Mouse (Mus musculus): ENCODE results near the gene Ripor2. TPM values are rescaled to one million over a fixed set of nuclear protein-coding genes. Genes with fewer than 3 reads are reported as not detected.

Gene Ripor2
- polyA plus RNA-seq, 1 experiment: 1.5 TPM

DNA sequence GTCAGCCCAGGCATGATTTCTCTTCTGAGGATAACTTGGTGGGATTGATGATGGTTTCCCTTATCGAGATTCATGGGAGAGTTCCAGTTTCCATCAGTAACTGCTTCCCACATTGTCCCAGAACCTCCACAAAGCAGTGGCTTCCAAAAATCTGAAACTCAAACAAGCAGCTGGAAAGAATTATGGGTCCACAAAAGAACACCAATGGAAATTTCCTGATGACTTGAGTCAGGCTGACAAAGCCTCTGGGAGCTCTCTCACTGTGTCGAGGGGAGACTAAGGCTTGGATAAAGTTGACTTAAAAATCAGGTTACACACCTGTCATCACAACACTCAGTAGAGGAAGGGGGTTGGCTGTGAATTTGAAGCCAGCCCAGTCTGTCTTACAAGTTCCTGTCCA, 67.1 kb downstream of the Ripor2 start:
- no peaks in the 10 kb centered on the region for H3K27me3 ChIP-seq (ENCODE audit: control insufficient read depth, insufficient read depth, low read length, poor library complexity, severe bottlenecking)
- TF ChIP-seq EP300 (IDR thresholded peaks at IDR 0.05; ENCODE audit: insufficient read depth, low read depth, low read length) (no peak), CTCF (IDR thresholded peaks at IDR 0.05; ENCODE audit: low read depth, low read length) (no peak), POLR2A (IDR thresholded peaks at IDR 0.05; ENCODE audit: insufficient read depth, low read length) (no peak)

DNA sequence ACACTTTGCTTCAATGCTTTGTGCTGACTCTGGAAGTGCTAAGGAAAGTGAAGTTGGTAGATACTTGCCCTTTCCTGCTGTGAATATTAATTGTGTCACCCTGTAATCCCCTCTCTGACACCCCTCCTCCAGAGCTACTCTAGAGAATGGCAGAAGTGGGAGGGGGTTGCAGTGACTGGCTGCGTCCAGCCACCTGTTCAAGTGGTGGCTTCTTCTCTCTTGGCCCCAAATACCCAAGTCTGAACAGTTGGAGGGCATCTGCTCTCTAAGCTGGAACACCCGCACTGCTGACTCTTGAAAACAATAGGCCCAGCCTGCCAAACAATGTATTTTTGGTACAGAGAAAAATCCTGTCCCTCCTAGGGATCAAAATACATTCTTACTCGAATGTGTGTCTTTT, 69.0 kb downstream of the Ripor2 start:
- Histone ChIP-seq H3K36me3 (ENCODE audit: control insufficient read depth, insufficient read depth, low read length, poor library complexity, severe bottlenecking) (no peaks in the 10 kb centered on the region), H3K9me3 (replicated peaks; ENCODE audit: control insufficient read depth, insufficient read depth, low read length, poor library complexity, severe bottlenecking) (no peaks in the 10 kb centered on the region), H3K27ac (ENCODE audit: insufficient read depth, low read length) (no peak overlapping the region), H3K4me1 (ENCODE audit: control insufficient read depth, insufficient read depth, low read length) (no peaks in the 10 kb centered on the region), H3K4me3 (ENCODE audit: low read depth, low read length) (no peak overlapping the region), H3K9ac (ENCODE audit: low read depth, poor library complexity, severe bottlenecking) (no peak overlapping the region), H3K27me3 (ENCODE audit: control insufficient read depth, insufficient read depth, low read length, poor library complexity, severe bottlenecking) (no peaks in the 10 kb centered on the region)
- no peak for TF ChIP-seq EP300 (IDR thresholded peaks at IDR 0.05; ENCODE audit: insufficient read depth, low read depth, low read length)
- no peak for TF ChIP-seq CTCF (IDR thresholded peaks at IDR 0.05; ENCODE audit: low read depth, low read length)
- TF ChIP-seq POLR2A (IDR thresholded peaks at IDR 0.05; ENCODE audit: insufficient read depth, low read length): no peak

More for the DNA sequence above, 67.1 kb downstream of the Ripor2 start:
- no peaks in the 10 kb centered on the region for H3K36me3 ChIP-seq (ENCODE audit: control insufficient read depth, insufficient read depth, low read length, poor library complexity, severe bottlenecking)
- no peak overlapping the region for H3K9ac ChIP-seq (ENCODE audit: low read depth, poor library complexity, severe bottlenecking)
- no peak overlapping the region for H3K4me3 ChIP-seq (ENCODE audit: low read depth, low read length)
- H3K9me3 ChIP-seq (replicated peaks; ENCODE audit: control insufficient read depth, insufficient read depth, low read length, poor library complexity, severe bottlenecking): no peaks in the 10 kb centered on the region
- H3K4me1 ChIP-seq (ENCODE audit: control insufficient read depth, insufficient read depth, low read length): no peaks in the 10 kb centered on the region
- H3K27ac ChIP-seq (ENCODE audit: insufficient read depth, low read length): no peak overlapping the region

DNA sequence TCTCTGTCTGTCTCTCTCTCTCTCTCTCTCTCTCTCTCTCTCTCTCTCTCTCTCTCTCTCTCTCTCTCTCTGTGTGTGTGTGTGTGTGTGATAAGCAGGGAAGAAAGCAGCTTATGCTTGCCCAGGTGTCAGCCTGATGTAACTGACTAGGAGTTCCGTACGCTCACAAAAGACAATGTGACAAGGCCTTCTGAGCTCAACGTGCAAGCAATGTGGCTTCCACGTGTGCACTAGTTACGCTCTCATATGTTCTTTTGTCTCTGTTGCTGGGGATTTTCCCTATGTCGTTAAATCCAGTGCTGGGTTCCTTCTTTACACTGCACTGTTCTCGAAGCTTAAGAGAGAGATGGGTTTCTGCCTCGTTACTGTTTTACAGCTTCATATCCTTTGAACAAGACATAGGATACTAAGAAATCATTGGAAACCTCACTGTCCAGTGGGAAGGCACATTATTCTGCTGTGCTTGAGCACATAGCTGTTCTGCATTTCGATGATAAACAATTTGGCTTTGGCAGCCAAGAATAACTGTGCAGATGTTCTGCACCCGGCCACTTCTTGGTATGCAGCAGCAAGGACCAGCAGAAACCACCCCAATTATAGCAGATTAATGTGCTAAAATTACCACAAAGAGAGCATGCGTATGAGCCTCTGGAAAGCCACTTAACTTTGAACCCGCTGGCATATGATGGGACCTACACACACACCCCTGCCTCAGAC, 73.1 kb downstream of the Ripor2 start:
- H3K27ac ChIP-seq (ENCODE audit: insufficient read depth, low read length): no peak overlapping the region
- no peaks in the 10 kb centered on the region for H3K4me1 ChIP-seq (ENCODE audit: control insufficient read depth, insufficient read depth, low read length)
- no peak for TF ChIP-seq CTCF (IDR thresholded peaks at IDR 0.05; ENCODE audit: low read depth, low read length)
- no peak for TF ChIP-seq EP300 (IDR thresholded peaks at IDR 0.05; ENCODE audit: insufficient read depth, low read depth, low read length)
- no peak for TF ChIP-seq POLR2A (IDR thresholded peaks at IDR 0.05; ENCODE audit: insufficient read depth, low read length)
- no peaks in the 10 kb centered on the region for H3K9me3 ChIP-seq (replicated peaks; ENCODE audit: control insufficient read depth, insufficient read depth, low read length, poor library complexity, severe bottlenecking)
- H3K27me3 ChIP-seq (ENCODE audit: control insufficient read depth, insufficient read depth, low read length, poor library complexity, severe bottlenecking): no peaks in the 10 kb centered on the region
- H3K9ac ChIP-seq (ENCODE audit: low read depth, poor library complexity, severe bottlenecking): no peak overlapping the region
- H3K4me3 ChIP-seq (ENCODE audit: low read depth, low read length): no peak overlapping the region
- H3K36me3 ChIP-seq (ENCODE audit: control insufficient read depth, insufficient read depth, low read length, poor library complexity, severe bottlenecking): no peaks in the 10 kb centered on the region

DNA sequence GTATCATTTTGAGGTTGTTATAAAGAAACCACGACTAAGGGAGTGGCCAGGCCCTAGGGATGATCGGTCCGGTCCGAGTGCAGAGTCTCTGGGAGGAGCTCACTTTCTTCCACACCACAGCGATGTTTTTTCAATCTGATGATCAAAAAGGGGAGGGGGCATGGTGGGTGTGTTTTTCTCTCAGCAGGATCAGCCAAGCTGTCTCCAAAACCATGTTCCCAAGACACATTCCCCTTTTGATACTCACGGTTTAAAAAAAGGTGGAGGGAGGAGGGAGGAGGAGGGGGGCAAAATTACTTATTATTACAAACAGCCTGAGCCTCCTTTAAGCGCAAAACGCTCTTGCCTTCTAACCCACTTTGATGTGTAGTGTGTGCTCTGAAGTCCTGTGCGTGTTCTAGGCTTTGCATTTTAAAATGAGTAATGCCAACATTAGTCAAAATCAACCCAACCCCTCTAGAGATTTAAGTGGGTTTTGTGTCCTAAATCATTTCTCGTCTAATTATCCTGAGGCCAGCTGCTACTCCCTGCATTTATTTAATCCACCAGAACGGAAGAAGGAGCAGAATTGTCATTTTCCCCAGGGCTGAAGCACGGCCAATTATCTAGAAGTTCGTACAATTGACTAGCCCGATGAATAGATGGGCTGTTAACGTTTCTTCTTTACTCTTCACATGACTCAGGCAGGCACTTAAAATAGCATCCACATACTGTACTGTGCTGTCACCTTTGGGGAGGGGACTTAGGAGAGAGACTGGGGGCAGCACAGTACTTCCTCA, 74.9 kb downstream of the Ripor2 start:
- H3K27me3 ChIP-seq (ENCODE audit: control insufficient read depth, insufficient read depth, low read length, poor library complexity, severe bottlenecking): no peaks in the 10 kb centered on the region
- no peaks in the 10 kb centered on the region for H3K36me3 ChIP-seq (ENCODE audit: control insufficient read depth, insufficient read depth, low read length, poor library complexity, severe bottlenecking)
- no peaks in the 10 kb centered on the region for H3K4me1 ChIP-seq (ENCODE audit: control insufficient read depth, insufficient read depth, low read length)
- no peak overlapping the region for H3K9ac ChIP-seq (ENCODE audit: low read depth, poor library complexity, severe bottlenecking)
- H3K4me3 ChIP-seq (ENCODE audit: low read depth, low read length): no peak overlapping the region
- no peaks in the 10 kb centered on the region for H3K9me3 ChIP-seq (replicated peaks; ENCODE audit: control insufficient read depth, insufficient read depth, low read length, poor library complexity, severe bottlenecking)
- H3K27ac ChIP-seq (ENCODE audit: insufficient read depth, low read length): no peak overlapping the region
- TF ChIP-seq EP300 (IDR thresholded peaks at IDR 0.05; ENCODE audit: insufficient read depth, low read depth, low read length) (no peak), CTCF (IDR thresholded peaks at IDR 0.05; ENCODE audit: low read depth, low read length) (no peak), POLR2A (IDR thresholded peaks at IDR 0.05; ENCODE audit: insufficient read depth, low read length) (no peak)

DNA sequence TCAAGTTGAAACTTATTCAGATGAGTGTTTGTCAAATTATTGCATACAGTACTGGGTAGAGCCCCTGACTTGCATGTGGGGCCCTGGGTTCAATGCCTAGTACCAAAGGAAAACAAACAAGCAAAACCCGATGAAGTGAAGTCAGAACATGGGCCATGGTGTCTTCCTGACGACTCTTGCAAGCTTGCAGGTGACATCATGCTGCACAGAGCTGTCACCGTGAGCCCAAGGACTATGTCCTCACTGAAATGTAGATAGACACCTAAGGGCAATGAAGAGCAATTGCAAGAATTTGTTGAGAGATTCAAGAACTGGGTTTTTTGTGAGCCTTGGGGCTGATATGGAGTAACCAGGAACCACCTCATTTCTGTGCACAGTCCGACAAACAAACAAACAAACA, 84.8 kb downstream of the Ripor2 start:
- H3K36me3 ChIP-seq (ENCODE audit: control insufficient read depth, insufficient read depth, low read length, poor library complexity, severe bottlenecking): no peaks in the 10 kb centered on the region
- no peaks in the 10 kb centered on the region for H3K4me1 ChIP-seq (ENCODE audit: control insufficient read depth, insufficient read depth, low read length)
- no peak overlapping the region for H3K27ac ChIP-seq (ENCODE audit: insufficient read depth, low read length)
- TF ChIP-seq CTCF (IDR thresholded peaks at IDR 0.05; ENCODE audit: low read depth, low read length) (no peak), EP300 (IDR thresholded peaks at IDR 0.05; ENCODE audit: insufficient read depth, low read depth, low read length) (no peak), POLR2A (IDR thresholded peaks at IDR 0.05; ENCODE audit: insufficient read depth, low read length) (no peak)
- no peak overlapping the region for H3K4me3 ChIP-seq (ENCODE audit: low read depth, low read length)
- H3K27me3 ChIP-seq (ENCODE audit: control insufficient read depth, insufficient read depth, low read length, poor library complexity, severe bottlenecking): no peaks in the 10 kb centered on the region
- no peak overlapping the region for H3K9ac ChIP-seq (ENCODE audit: low read depth, poor library complexity, severe bottlenecking)
- H3K9me3 ChIP-seq (replicated peaks; ENCODE audit: control insufficient read depth, insufficient read depth, low read length, poor library complexity, severe bottlenecking): no peaks in the 10 kb centered on the region

DNA sequence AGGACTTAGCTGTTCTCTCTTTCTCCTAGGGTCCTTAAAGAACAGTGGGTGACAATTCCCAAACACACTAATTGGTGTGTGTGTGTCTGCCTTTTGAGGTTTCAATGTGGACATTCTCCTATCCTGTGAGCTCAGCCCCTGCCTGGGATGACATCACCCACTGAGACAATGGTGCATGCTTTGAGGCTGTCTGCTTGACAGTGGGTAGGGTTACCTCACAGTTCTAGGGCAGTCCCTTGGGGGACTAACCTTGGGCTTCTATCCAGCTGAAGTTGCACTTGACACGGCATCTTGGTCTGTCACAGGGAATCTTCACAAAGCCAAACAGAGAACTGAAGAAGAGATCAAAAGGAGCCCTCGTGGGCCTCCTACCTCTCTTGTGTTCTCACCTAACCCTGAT, 86.6 kb downstream of the Ripor2 start:
- no peaks in the 10 kb centered on the region for H3K27me3 ChIP-seq (ENCODE audit: control insufficient read depth, insufficient read depth, low read length, poor library complexity, severe bottlenecking)
- no peaks in the 10 kb centered on the region for H3K36me3 ChIP-seq (ENCODE audit: control insufficient read depth, insufficient read depth, low read length, poor library complexity, severe bottlenecking)
- no peaks in the 10 kb centered on the region for H3K4me1 ChIP-seq (ENCODE audit: control insufficient read depth, insufficient read depth, low read length)
- no peak overlapping the region for H3K9ac ChIP-seq (ENCODE audit: low read depth, poor library complexity, severe bottlenecking)
- H3K27ac ChIP-seq (ENCODE audit: insufficient read depth, low read length): no peak overlapping the region
- TF ChIP-seq EP300 (IDR thresholded peaks at IDR 0.05; ENCODE audit: insufficient read depth, low read depth, low read length): no peak
- no peak for TF ChIP-seq CTCF (IDR thresholded peaks at IDR 0.05; ENCODE audit: low read depth, low read length)
- no peak for TF ChIP-seq POLR2A (IDR thresholded peaks at IDR 0.05; ENCODE audit: insufficient read depth, low read length)
- H3K9me3 ChIP-seq (replicated peaks; ENCODE audit: control insufficient read depth, insufficient read depth, low read length, poor library complexity, severe bottlenecking): no peaks in the 10 kb centered on the region
- no peak overlapping the region for H3K4me3 ChIP-seq (ENCODE audit: low read depth, low read length)

Data from ES-Bruce4 (cell line).